Mouse (Mus musculus) heart, postnatal 10 days (tissue): ENCODE data around the gene Epyc. TPM values are rescaled to one million over a fixed set of nuclear protein-coding genes. Genes with fewer than 3 reads are reported as not detected.
A peak's percentile ranks its signal among the peaks of the same experiment; 100 is the strongest.

Experiments
- DNase-seq, 2 experiments: peaks; one replicate each; pipeline ENCODE4 v3.0.0; 2021
- intact Hi-C: fragments of 180-260 bp; cut with DNase I; formaldehyde crosslinking; loops from one replicate; pipeline ENCODE4 v1.15.1; 2025
- total RNA-seq, 2 experiments: library from RNA; stranded (reverse); gene quantifications; 2 replicates each; pipeline ENCODE4 v1.2.3; 2021

Gene Epyc
- under 1 TPM; 0.29 to 0.45 TPM for total RNA-seq

DNA sequence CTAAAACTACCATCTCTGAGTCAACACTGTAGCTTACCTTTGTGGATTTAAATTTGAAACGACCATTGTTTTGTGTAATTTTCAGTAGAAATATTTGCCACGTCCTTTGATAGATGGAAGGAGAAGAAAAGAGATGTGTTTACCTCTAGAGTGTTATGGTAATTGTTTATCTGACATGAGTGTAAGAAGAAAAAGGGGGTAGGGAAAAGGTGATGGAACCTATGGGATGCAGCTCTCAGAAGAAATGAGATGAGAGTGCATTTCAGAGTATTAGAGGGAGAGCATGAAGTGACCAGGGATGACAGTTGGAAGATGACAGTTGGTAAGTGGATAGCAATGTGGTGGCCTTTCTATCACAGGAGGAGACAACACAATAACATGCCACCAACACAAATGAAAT, at the start of gene Epyc:
Epyc (plus strand) TSS at position 301 of the 400 bp plus-strand sequence.
- intact Hi-C loops: no loop called here
- DNase-seq: no peak

DNA sequence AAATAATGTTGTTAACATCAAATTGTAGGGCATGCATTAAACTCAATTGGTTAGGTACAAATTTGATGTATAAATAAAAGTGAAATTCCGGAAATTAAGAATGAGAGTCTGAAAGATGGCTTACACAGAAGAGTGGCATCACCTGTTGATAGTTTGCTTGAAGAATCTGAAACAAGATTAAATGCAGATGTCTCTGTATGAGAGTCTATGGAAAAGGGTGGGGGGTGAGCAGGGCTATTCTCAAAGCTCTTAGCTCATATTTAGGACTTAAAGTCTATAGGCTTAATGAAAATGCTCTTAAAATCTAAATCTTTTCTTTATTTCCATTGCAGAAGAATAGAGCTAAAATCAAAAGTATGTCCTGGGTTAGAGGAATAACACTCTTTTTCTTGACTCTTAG, 48.2 kb upstream of the Epyc start:
- no peak for DNase-seq
- intact Hi-C loops: no loop called here

DNA sequence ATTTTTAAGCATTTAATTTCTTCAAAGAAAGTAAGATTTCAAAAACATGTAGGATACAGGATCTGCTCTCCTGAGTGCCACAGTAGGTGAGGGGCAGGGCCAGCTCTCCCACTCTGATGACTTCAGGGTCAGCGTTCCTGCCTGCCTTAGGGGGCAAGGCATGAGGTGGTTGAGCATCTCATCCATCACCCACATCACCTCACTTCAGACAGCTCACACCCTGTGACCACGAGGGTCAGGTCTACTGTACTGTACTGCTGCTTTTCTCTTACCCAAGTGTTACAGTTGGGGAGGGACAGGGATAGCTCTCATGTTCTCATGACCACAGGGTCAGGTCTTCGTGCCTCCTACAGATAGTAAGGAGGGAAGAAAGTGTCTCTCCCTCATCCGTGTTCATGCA, 42.1 kb upstream of the Epyc start:
- DNase-seq: no peak
- intact Hi-C loops: no loop called here

DNA sequence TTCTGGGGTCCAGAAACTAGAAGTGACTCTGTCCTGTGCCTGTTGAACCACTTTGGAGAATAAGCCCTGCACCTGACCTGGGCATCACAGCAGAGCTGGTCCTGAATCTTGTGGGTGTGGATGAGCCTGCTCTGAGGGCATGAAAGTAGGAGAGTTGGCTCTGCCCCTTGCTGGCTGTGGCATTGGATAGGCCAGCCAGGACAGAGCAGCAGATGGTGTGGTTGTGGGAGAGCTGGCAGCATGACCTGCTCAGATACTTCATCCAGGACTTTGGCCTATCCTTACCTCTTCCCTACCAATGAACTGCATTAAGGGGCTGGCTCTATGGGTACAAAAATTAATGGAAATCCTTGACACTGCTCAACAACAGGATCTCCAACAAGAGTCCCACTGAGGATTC, 40.6 kb upstream of the Epyc start:
- no peak for DNase-seq
- intact Hi-C loops: no loop called here

DNA sequence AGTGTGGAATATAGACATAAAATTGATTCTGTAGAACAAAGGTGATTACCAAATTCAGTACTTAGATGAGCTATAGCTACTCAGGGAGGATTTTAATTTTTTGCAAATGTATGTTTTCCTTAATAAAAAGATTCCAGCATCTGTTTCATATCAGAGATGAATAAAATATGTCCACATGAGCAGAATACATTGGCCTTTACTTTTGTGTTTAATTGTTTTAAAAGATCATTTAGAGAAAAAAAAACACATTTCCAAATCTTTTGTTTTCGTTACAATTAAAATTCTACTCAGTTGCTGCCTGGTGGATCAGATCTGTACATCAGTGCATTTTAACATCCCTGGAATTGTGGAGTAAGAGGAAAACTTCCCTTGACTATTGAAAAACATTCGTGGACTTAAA, 37.3 kb upstream of the Epyc start, which contains the start of gene Kera:
Kera (plus strand) TSS at position 301 of the 400 bp plus-strand sequence.
- no peak for DNase-seq
- intact Hi-C loops: no loop called here

DNA sequence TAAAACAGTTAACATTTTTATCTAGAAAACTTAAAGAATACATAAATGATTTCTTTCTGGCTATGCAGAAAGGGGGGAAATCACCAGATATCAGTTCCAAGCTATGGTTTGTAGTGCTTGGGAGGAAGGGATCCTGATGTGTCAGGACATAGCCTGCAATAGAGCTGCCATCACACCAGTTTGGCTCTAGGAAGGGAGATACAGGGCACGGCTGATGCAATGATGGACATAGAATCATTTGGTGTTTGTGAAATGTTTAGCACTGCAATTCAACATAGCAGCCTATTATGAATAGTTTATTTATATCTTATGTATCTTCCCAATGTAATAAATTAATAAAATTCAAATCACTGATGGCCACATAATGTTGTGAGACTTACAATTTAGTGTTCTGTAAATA, 21.5 kb upstream of the Epyc start:
- intact Hi-C loops: no loop called here
- no peak for DNase-seq

DNA sequence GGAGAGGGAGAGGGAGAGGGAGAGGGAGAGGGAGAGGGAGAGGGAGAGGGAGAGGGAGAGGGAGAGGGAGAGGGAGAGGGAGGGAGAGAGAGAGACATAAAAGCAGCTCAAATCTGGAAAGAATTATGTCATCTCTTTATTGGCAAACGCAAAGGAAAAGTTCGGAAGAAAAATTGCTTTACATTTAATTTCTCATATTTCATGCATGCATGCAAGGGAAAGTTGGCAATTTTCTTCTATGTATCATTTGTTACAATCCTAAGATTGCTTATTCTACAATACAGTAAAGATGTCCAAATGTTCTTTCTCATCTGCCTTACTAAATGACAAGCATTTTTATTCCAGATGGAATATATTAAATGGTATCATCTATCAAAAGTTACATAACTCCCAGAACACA, 19.5 kb upstream of the Epyc start:
- intact Hi-C loops: no loop called here
- no peak for DNase-seq

DNA sequence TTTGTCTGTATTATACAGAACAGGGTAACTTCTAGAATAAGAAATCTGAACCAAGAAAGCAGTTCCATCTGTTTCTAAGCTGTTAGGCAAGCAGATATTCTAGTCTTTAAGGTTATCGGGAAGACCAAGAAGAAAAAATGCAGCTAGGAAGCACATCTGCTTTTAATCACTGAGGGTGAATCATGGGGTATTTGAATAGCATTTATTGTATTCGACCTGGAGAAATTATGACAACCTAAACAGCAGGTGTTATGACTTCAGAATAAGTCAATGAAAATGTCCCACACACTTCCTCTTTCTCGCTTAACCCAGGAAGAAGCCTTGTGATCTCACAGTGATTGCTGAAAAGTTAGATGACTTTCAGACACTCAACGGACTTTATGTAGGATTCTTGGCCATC, 18.8 kb upstream of the Epyc start:
- intact Hi-C loops: no loop called here
- DNase-seq: no peak

DNA sequence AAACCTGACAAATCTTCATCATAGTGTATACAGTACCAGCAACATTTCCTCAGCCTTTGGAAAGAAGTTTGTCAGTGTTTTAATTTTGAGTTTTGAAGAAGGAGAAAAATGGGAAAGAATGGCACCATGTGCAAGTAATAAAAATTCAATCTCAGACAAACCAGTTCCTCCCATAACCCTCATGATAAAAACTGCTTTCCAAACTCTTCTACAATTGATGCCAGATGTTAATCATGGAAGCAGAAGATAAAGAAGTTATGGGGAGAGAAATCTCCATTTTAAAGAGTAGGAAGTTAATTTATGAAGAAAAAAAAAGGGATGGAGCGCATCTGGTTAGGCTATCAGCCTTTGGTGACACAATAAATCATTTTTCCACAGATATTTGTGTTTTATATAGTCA, 17.3 kb upstream of the Epyc start:
- no peak for DNase-seq
- intact Hi-C loops: no loop called here

DNA sequence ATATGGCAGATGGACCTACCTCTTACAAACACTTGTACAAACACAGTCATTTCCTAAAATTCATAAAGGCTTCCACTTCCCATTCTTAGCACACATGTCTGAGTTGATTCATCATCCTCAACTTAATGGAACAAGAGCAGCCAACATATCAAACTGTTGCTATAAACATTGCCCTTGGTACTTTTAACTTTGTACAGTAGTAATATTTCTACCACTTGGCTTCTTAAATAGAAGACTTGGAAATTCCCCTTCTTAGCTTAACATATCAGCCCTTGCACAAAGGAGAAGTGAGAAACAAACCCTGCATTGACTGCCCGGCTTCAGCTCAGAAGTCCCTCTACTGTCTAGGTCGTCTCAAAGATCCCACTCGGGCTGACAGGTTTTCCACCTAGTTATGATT, 12.8 kb upstream of the Epyc start:
- intact Hi-C loops: no loop called here
- no peak for DNase-seq

DNA sequence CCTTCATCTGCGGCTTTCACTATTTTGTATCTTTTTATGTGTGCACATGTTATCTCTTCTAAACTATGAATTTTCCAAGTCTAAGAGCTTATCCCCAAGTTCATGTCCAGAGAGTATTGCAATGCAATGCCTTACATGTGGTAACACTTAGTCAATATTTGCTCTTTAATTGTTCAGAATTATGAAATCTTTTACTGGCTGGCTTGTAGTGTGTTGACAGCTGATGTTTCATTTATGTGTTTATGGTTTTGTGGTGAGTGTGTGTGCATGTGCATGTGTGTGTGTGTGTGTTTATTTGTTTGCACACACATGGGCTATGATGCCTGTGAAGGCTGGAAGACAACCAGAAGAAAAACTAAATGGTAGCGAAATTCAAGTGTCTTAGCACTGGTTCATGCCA, 1.9 kb upstream of the Epyc start:
- intact Hi-C loops: no loop called here
- DNase-seq: no peak

DNA sequence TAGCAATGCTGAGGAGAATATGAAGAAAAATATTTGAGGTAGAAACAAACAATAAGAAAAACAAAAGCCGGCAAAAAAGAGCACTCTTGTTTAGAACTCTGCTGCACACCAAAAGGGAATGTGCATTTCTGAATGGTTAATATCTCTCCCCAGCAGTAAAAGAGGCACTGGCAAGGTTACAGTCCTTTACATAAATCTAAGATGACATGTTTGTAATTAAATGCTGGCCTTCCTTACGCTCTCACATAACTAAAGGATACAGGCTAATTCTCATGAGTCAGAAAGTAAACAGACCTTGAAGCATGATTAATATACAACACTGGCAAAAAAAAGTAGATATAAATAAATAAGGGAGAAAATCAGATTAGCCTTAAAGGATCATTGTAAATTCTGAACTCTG, 6.5 kb downstream of the Epyc start:
- intact Hi-C loops: no loop called here
- DNase-seq: no peak

DNA sequence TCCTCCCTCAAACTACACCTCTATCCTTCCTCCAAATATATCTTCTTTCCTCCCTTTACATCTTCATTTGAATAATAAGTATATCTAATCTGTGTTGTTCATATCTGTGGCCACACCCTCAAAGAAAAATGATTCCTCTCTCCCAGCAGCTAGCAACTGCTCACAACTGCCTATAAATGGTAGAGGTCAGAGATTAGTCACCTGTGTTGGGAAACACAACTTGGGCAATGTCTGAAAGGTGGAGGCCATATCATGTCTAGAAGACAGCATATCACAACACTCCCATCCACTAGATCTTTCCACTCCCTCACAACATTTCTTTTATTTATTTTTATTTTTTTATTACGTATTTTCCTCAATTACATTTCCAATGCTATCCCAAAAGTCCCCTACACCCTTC, 15.6 kb downstream of the Epyc start:
- intact Hi-C loops: no loop called here

DNA sequence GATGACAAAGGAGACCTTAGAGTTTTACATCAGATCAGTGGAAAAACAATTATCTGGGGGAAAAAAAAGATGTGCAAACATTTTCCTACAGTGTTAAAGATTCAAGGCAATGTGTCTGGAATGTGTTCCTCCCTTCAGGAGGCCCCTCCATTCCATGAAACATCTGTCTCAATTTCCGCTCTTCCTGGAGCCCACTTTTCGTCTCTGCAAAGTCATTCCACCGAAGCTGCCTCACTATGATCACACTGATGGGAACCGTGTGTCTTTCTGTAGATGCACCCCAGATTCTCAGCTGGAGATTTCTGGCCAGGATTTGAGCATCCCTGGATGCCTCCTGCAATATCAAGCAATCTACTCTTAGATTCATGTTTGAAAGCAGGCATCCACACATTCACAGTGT, 24.8 kb downstream of the Epyc start:
- peak; percentile 24 to 25 for DNase-seq
- intact Hi-C loops: loop anchor here (5.0 kb wide), 2 partner anchors 101 to 321 kb away; partner anchors contain the start of gene Lum

More for the DNA sequence above, 15.6 kb downstream of the Epyc start:
- DNase-seq: no peak

DNA sequence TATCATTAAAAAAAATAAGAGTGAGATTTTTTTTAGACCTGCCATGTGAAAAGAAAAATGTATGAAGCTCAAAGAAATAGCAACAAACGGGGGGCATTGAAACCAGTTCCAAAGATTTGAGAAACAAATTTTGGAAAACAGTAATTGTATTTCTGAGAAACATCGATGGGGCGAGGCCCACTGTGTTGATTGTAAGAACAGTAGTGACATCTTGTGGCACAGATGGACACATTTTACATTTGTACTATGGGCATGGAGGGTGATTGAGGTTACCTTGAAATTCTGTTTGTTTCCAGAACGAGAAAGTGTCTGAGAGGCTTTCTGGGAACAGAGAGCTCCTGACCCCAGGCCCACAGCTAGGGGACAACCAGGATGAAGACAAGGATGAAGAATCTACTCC, 26.3 kb downstream of the Epyc start:
- DNase-seq: peak; percentile 49 to 54
- intact Hi-C loops: loop anchor here (2.0 to 10.0 kb wide), 2 partner anchors 293 to 1525 kb away; no protein-coding TSS in a partner anchor

DNA sequence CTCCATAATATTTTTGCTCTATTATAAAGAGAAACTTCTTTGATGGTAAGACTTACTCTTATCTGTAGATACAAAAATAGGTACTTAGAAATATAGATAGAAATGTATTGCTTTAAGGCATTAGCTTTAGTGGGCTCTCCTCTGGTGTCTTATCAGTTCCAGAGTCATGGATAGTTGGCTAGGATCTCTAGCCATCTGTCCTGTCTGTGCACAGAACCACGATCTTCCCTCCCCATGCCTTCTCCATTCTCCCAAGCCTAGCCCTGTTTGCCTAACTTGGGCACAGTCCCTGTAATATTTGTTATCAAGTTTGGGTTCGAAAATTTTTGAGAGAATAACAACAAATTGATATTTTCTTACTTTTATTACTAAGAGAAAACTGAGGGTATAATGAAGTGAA, 29.4 kb downstream of the Epyc start:
- intact Hi-C loops: loop anchor here (10.0 kb wide), 1 partner anchor 1528 kb away; no protein-coding TSS in a partner anchor
- DNase-seq: no peak

DNA sequence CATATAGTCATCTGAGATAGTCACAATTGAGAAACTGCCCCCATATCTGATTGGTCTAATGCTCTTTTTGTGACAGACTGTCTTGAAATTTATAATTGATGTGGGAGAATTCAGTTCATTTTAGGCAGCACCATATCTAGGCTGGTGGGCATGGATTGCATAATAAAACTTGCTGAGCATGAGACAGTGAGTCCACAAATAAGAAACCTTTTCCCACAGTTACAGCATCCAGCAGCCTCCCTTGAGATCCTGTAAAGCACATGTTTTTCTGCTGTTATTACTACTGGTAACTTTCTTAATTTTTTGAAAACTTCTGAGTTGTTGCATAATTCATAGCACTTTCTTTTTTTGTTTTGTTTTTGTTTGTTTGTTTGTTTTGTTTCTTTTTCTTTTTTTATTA, 39.1 kb downstream of the Epyc start:
- no peak for DNase-seq

DNA sequence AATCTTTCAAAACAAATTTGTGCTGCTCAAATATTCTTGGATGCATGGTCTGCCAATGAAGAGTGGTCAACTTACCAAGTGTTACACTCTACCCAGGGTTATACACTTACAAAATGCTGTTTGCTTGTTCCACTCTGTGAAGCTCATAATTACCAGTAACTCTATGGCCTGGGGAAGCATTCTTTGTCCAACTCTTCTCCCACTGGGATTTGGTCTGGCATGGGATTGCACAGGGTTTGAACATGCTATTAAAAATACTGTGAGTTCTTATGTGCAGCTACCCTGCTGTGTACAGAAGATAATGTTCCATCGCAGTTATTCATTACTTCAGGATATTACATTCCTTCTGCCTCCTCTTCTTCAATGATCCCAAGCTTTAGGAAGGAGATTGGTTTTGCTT, 43.3 kb downstream of the Epyc start:
- DNase-seq: peak; percentile 22 to 27
- intact Hi-C loops: loop anchor here (5.0 kb wide), 1 partner anchor 310 kb away; no protein-coding TSS in a partner anchor

More for the DNA sequence above, 39.1 kb downstream of the Epyc start:
- intact Hi-C loops: no loop called here

DNA sequence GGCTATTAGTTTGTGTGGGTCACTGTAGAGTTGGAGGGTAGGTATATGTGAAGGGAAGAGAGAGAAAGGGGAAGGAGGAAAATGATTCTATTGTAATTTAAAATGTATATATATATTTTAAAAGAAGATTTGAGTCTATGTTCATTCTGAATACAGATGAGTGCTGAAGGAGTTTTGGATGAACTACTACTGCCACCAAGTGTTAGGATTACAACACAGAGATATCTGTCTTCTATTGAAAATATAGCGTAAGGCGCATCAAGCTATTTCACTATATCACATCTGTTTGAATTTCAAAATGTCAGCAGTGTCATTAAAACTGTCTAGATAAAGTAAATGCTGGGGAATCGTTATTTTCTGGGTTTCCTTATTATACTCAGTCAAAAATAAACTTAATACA, 45.6 kb downstream of the Epyc start:
- intact Hi-C loops: loop anchor here (1.0 to 5.0 kb wide), 2 partner anchors 312 to 344 kb away; no protein-coding TSS in a partner anchor
- DNase-seq: no peak

DNA sequence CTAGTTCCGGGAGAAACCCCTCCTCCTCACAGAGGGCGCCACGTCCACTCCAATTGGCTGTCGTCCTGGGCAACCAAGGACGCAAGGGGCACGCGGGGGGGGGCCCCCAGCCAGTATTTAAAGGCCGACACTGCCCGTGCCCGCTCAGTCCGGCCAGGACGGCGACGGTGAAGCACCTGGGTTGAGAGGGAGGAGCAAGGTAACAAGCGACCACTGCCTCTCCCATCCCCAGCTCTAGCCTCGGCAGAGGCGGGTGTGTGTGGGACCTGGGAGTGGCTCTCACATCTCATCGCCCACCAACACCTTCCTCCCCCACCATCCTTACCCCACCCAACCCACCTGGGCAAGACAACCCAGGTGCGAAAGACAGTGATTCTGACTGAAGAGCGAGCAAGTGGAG, 49.0 kb downstream of the Epyc start, which contains the start of gene Ccer1:
Ccer1 (plus strand) TSS at position 147 of the 400 bp plus-strand sequence.
- intact Hi-C loops: no loop called here
- DNase-seq: no peak

DNA sequence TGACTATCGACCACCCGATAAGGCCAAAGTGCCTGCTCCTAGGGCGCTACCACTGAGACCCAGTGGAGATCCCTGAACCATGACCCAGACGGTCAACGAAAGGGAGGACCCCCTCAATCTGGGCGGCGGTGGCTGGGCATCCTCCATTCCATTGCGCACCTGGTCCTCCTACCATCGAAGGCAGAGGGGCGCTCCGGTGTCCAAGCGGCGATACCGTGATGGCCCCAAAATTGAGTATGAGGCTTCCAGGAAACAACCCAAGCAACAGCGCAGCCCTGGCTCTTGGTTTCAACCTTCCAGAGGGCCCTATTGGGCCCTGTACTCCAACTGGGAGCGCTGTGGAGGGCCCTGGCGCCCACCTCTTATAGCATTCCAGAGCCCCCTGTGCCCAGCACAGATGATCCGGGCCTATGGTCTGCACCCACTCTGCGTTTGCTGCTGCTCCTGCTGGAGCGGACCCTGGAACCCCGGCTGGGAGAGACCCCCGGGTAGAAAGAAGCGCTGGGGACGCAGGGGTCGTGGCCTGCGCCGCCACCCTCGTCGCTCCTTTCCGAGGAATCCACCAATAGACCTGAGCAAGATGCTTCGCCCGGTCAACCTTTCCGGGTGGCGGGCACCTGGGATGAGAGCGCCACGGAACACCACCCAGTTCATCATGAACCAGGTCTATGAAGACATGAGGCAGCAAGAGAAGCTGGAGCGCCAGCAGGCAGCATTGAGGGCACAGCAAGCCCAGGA, 49.7 kb downstream of the Epyc start:
- intact Hi-C loops: no loop called here
- no peak for DNase-seq

DNA sequence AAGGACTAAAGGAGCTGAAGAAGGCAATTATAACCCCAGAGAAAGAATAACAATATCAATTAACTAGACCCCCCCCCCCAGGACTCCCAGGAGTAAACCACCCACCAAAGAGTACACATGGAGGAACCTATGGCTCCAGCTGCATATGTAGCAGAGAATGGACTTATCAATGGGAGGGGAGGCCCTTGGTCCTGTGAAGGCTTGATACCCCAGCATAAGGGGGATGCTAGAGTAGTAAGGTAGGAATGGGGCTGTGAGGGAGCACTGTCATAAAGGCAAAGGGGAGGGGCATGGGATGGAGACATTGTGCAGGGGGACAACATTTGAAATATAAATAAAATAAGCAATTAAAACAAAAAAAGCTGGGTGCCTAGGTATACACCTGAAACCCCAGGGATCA, 58.5 kb downstream of the Epyc start:
- no peak for DNase-seq
- intact Hi-C loops: no loop called here
